Mouse (Mus musculus) heart, postnatal 0 days (tissue): Measurements from ENCODE around the gene Zfand2b.

Source experiments
- CTCF ChIP-seq: IDR thresholded peaks from 2 replicates; pipeline ENCODE4 v1.5.1; 2016; ENCODE audit warnings: antibody characterized with exemption, control low read depth, low read depth
- EP300 ChIP-seq: IDR thresholded peaks from 2 replicates; pipeline ENCODE4 v1.6.1; 2016; ENCODE audit warnings: antibody characterized with exemption, low read depth

DNA sequence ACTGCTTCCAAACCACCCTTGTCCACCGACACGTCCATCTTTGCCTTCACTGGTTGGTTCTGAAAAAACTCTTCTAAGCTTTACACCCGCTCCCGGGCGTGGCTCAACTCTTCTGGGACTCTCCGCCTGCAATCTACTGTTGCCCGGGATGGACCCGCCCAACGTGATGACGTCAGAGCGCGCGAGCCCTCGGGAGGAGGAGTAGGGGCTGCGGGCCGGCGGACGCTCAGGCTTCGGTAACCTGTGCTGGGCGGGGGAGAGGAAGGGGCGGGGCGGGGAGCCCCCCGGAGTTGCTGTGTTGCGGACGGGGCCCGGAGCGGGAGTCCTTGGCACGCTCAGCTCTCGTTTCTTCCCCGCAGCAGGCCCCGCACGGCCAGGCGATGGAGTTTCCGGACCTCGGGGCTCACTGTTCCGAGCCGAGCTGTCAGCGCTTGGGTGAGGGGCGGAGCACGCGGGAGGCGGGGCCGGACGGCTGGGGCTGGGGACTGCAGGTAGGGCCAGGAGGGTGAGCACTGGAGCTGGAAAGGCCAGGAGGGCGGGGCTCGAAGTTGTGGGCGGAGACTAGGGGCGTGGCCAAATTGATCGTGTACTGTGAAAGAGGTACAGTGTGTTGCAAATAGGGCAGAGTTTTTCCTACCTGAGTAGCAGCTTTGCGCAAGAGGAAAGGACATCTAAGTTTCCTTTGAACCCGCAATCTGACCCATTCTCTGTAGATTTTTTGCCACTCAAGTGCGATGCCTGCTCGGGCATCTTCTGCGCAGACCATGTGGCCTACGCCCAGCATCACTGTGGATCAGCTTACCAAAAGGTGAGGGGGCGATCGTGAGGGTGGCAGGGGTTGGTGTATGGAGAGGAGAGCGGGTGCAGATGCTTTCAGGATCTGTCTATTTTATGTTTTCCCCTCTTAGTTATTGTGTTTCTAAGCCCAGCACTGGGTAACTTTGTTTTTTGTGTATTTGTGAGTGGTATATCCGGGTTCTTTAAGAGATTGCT lies at the start of gene Zfand2b:
- no peak for TF ChIP-seq CTCF
- TF ChIP-seq EP300: no peak
